In the genomic region with DNA sequence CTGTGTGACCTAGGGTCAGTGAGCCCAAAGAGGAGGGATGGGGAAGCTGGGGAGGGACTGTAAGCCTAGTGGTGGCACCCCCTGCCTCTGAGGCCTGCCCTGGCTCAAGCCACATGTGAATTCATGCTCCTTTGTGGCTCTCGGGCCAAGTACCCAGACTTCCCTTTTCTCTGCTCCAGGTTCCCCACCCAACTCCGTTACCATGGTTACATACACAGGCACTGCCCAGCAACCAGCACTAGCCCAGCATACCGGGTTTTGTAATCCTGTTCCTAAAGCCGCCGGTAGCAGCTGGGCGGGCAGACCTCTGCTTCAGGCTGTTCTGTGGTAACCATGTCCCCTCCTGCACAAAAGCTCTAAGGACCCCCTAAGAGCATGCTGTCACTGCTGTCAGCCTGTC, we compare ENCODE assay signal across 9 mouse cellular contexts. TPM values are rescaled to one million over a fixed set of nuclear protein-coding genes. Genes with fewer than 3 reads are reported as not detected.
A peak's percentile ranks its signal among the peaks of the same experiment; 100 is the strongest.
DNase-seq lines count a peak whose midpoint lies in the region; ATAC-seq and TF ChIP-seq lines count a peak whose summit lies in the region.
"Had no signal": no experiment of that assay in that cellular context is flagged by ENCODE, and none has a peak within 500 bp of the region (broad histone marks: within the 10 kb centered on the region; RNA-seq: fewer than 3 reads in every experiment).

No protein-coding gene starts in this region.

- no peak for TF ChIP-seq CTCF in MEL (IDR thresholded peaks at IDR 0.05 in 2 of 3, conservative IDR thresholded peaks at IDR 0.05 in 1 of 3; ENCODE audit: control insufficient read depth in 1 of 3, insufficient read depth in 1 of 3, low read depth in 2 of 3, low read length in 3 of 3, poor library complexity in 1 of 3, severe bottlenecking in 1 of 3)
- TF ChIP-seq CTCF in stomach, postnatal 0 days (IDR thresholded peaks at IDR 0.05; ENCODE audit: low read depth): no peak

- no peaks in the 10 kb centered on the region for H3K79me2 ChIP-seq in MEL (ENCODE audit: control insufficient read depth, insufficient read depth, low read length, poor library complexity)

- TF ChIP-seq RAD21 in MEL (IDR thresholded peaks at IDR 0.05; ENCODE audit: low read depth, low read length): no peak

- no peak overlapping the region for H3K27ac ChIP-seq in MEL (ENCODE audit: control insufficient read depth, low read depth, low read length)
- H3K27ac ChIP-seq in stomach, postnatal 0 days (replicated peaks): no peak overlapping the region

- ATAC-seq in granulocyte monocyte progenitor cell, adult 5-6 weeks (replicated peaks; ENCODE audit: poor library complexity, severe bottlenecking): peak; percentile 90
- ATAC-seq in stomach, postnatal 0 days (ENCODE audit: low FRiP score, low TSS enrichment): peak; percentile 58

- no peaks in the 10 kb centered on the region for H3K9me3 ChIP-seq in MEL (replicated peaks; ENCODE audit: insufficient read depth, low read length)
- H3K9me3 ChIP-seq in stomach, postnatal 0 days (ENCODE audit: control insufficient read depth, low read length): no peaks in the 10 kb centered on the region

- no peak overlapping the region for H3K4me2 ChIP-seq in stomach, postnatal 0 days (replicated peaks; ENCODE audit: low read depth)

- 0 out of 4 replicates have a peak, but pooled peaks of 1 of the 2 experiments have one; percentile 31 for TF ChIP-seq POLR2A in MEL (IDR thresholded peaks at IDR 0.05; ENCODE audit: control insufficient read depth in 1 of 2, insufficient read depth in 1 of 2, low read depth in 1 of 2, low read length in 2 of 2, poor library complexity in 1 of 2)

- peaks cover 0 to 11% of the 10 kb centered on the region in 2 experiments; a peak in 2 of 4 replicates for H3K4me1 ChIP-seq in MEL (ENCODE audit: control insufficient read depth in 1 of 2, insufficient read depth in 2 of 2, low read length in 2 of 2)
- H3K4me1 ChIP-seq in stomach, postnatal 0 days (replicated peaks; ENCODE audit: control insufficient read depth, insufficient read depth): no peaks in the 10 kb centered on the region

- 25% methylated on average over 6 of the region's 6 CpGs for WGBS in stomach, postnatal 0 days

- no peak overlapping the region for H3K4me3 ChIP-seq in MEL (ENCODE audit: control insufficient read depth in 1 of 2, insufficient read depth in 1 of 2, low read depth in 2 of 2, low read length in 2 of 2)
- no peak overlapping the region for H3K4me3 ChIP-seq in stomach, postnatal 0 days (ENCODE audit: low read depth, low read length)
- H3K4me3 ChIP-seq: myocyte had no signal

- H3K9ac ChIP-seq in MEL (ENCODE audit: control insufficient read depth, low read depth, low read length, poor library complexity, severe bottlenecking): 0 out of 2 replicates have a peak overlapping the region, but pooled peaks have one; percentile 15
- no peak overlapping the region for H3K9ac ChIP-seq in stomach, postnatal 0 days (ENCODE audit: low read length)

- intact Hi-C loops in gastrocnemius, postnatal 14 days (cut with DNase I; ENCODE audit: low total_unique reads): no loop called here

- H3K36me3 ChIP-seq in MEL (ENCODE audit: control insufficient read depth in 1 of 2, insufficient read depth in 2 of 2, low read length in 2 of 2): peaks cover 0 to 8% of the 10 kb centered on the region in 2 experiments; a peak in 3 of 4 replicates
- no peaks in the 10 kb centered on the region; the same call in 1 of the 2 replicates for H3K36me3 ChIP-seq in stomach, postnatal 0 days (ENCODE audit: control insufficient read depth, insufficient read depth, low read length)

- no peak for TF ChIP-seq EP300 in MEL (IDR thresholded peaks at IDR 0.05; ENCODE audit: low read depth in 1 of 2, low read length in 2 of 2)
- no peak for TF ChIP-seq EP300 in stomach, postnatal 0 days (optimal IDR thresholded peaks at IDR 0.05)

- peak; percentile 24 for DNase-seq in gastrocnemius, postnatal 14 days
- no peak for DNase-seq in gastrocnemius, postnatal 25 days
- peak; percentile 89 for DNase-seq in MEL (ENCODE audit: low read depth, low spot score)
- peak; percentile 61 to 65 for DNase-seq in lung, postnatal 4 days
- no peak for DNase-seq in stomach, postnatal 0 days (ENCODE audit: low spot score)
- no peak for DNase-seq in right cerebral cortex, postnatal 4 days
- no peak for DNase-seq in cerebellum, postnatal 4 days (ENCODE audit: low spot score in 2 of 2)

- H3K27me3 ChIP-seq in MEL (ENCODE audit: control insufficient read depth in 1 of 2, insufficient read depth in 2 of 2, low read length in 2 of 2): no peaks in the 10 kb centered on the region
- no peaks in the 10 kb centered on the region for H3K27me3 ChIP-seq in stomach, postnatal 0 days (ENCODE audit: control insufficient read depth, insufficient read depth, low read length)

TF ChIP-seq in MEL, 35 proteins besides CTCF, POLR2A, EP300 and RAD21:
- TF ChIP-seq TAL1 (IDR thresholded peaks at IDR 0.05; ENCODE audit: low read length) (no peak), POLR2AphosphoS5 (IDR thresholded peaks at IDR 0.05; ENCODE audit: borderline replicate concordance, low read depth, low read length) (no peak), E2F4 (IDR thresholded peaks at IDR 0.05; ENCODE audit: borderline replicate concordance, low read depth, low read length) (no peak), HCFC1 (IDR thresholded peaks at IDR 0.05; ENCODE audit: low read depth, low read length) (no peak), ZKSCAN1 (IDR thresholded peaks at IDR 0.05; ENCODE audit: low read depth, low read length) (no peak), MEF2A (IDR thresholded peaks at IDR 0.05; ENCODE audit: extremely low read depth, insufficient replicate concordance, low read depth, low read length, poor library complexity, severe bottlenecking) (no peak), MXI1 (IDR thresholded peaks at IDR 0.05; ENCODE audit: low read depth, low read length) (0 out of 2 replicates have a peak, but pooled peaks have one; percentile 40), TCF12 (IDR thresholded peaks at IDR 0.05; ENCODE audit: low read depth, low read length) (no peak), ETS1 (IDR thresholded peaks at IDR 0.05; ENCODE audit: low read depth, low read length) (no peak), MYC (IDR thresholded peaks at IDR 0.05; ENCODE audit: low read depth, low read length) (0 out of 2 replicates have a peak, but pooled peaks have one; percentile 59), ZNF384 (IDR thresholded peaks at IDR 0.05; ENCODE audit: low read depth, low read length) (no peak), SMC3 (IDR thresholded peaks at IDR 0.05; ENCODE audit: low read depth, low read length) (no peak), JUND (IDR thresholded peaks at IDR 0.05; ENCODE audit: low read depth, low read length) (no peak), UBTF (IDR thresholded peaks at IDR 0.05; ENCODE audit: borderline replicate concordance, insufficient read depth, low read depth, low read length) (no peak), SIN3A (IDR thresholded peaks at IDR 0.05; ENCODE audit: low read length) (peak; percentile 35; the same call in 1 of the 2 replicates), MYB (IDR thresholded peaks at IDR 0.05; ENCODE audit: low read depth, low read length) (no peak), TBP (IDR thresholded peaks at IDR 0.05; ENCODE audit: low read depth, low read length) (no peak), ZMIZ1 (IDR thresholded peaks at IDR 0.05; ENCODE audit: low read depth, low read length) (no peak), NRF1 (IDR thresholded peaks at IDR 0.05; ENCODE audit: insufficient read depth, low read depth, low read length, poor library complexity, severe bottlenecking) (no peak), GATA1 (IDR thresholded peaks at IDR 0.05; ENCODE audit: low read depth, low read length) (no peak), MAX (IDR thresholded peaks at IDR 0.05; ENCODE audit: low read length) (no peak), USF1 (IDR thresholded peaks at IDR 0.05; ENCODE audit: low read depth, low read length) (no peak), KAT2A (conservative IDR thresholded peaks at IDR 0.05; ENCODE audit: low read depth, low read length) (no peak), MAZ (IDR thresholded peaks at IDR 0.05; ENCODE audit: low read depth, low read length) (no peak), NELFE (IDR thresholded peaks at IDR 0.05; ENCODE audit: low read depth, low read length) (no peak), CHD2 (IDR thresholded peaks at IDR 0.05; ENCODE audit: low read length) (no peak)
TF ChIP-seq in MEL: peak in this region for 3.

RNA-seq across cellular contexts. Expression of a gene that starts 44.3 kb away (rescaled TPM):
- 10 to 100 TPM; 13.2 to 14.5 TPM for total RNA-seq in gastrocnemius, postnatal 14 days (2021)
- total RNA-seq in gastrocnemius, postnatal 25 days (2021): 1 to 10 TPM; 7.1 to 8.4 TPM
- 19.9 and 22.8 TPM in 2 replicates for total RNA-seq in MEL (2012; rRNA removed)
- polyA plus RNA-seq in MEL (2012; ENCODE audit: insufficient read depth in 1 of 2, insufficient read length in 2 of 2, low read depth in 1 of 2, low replicate concordance in 2 of 2, missing spikeins in 1 of 2): 10 to 100 TPM in 1 of 2 experiments, not detected in 1; 42.4 TPM
- total RNA-seq in granulocyte monocyte progenitor cell, adult 5-6 weeks (2014; fragmentation: Nextera tagmentation): 68.9 and 94.1 TPM in 2 replicates
- 42.2 and 46.7 TPM in 2 replicates for total RNA-seq in granulocyte monocyte progenitor cell, adult 5-6 weeks (2017)
- polyA plus RNA-seq in stomach, postnatal 0 days (2015; fragmentation: Nextera tagmentation; extraction: Ambion mirVana): 19.9 and 21.2 TPM in 2 replicates

Comparison
In these comparisons a context has a peak if more than half of its experiments do, and no peak if none do; other contexts are left out.
1. DNase-seq: peak in gastrocnemius, postnatal 14 days (single experiment), MEL (single experiment) and lung, postnatal 4 days (2 of 2); none in gastrocnemius, postnatal 25 days (single experiment), stomach, postnatal 0 days (single experiment), right cerebral cortex, postnatal 4 days (single experiment) and cerebellum, postnatal 4 days (0 of 2).